Mouse (Mus musculus) forebrain, embryonic 15.5 days (tissue): ENCODE measurements around the gene 4930444G20Rik. TPM values are rescaled to one million over a fixed set of nuclear protein-coding genes. Genes with fewer than 3 reads are reported as not detected.

Source experiments
- ATAC-seq: fragments of 200-750 bp; cut with Nextera tagmentation; replicated peaks from 2 replicates; pipeline ENCODE4 v1.8.0; 2017; ENCODE audit warnings: mild to moderate bottlenecking, moderate TSS enrichment, moderate library complexity
- H3K27ac ChIP-seq: fragments of 300-500 bp; sonication (generic); replicated peaks from 2 replicates; pipeline ENCODE4 v1.5.1; 2015; ENCODE audit warnings: mild to moderate bottlenecking, inconsistent platforms
- H3K27me3 ChIP-seq: fragments of 300-500 bp; sonication (generic); 2 replicates; pipeline ENCODE4 v1.6.1; 2015; ENCODE audit warnings: inconsistent platforms
- H3K36me3 ChIP-seq: fragments of 300-500 bp; sonication (generic); 2 replicates; pipeline ENCODE4 v1.6.1; 2015; ENCODE audit warnings: mild to moderate bottlenecking, inconsistent platforms
- H3K4me1 ChIP-seq: fragments of 300-500 bp; sonication (generic); 2 replicates; pipeline ENCODE4 v1.6.1; 2015; ENCODE audit warnings: inconsistent platforms
- H3K4me2 ChIP-seq: fragments of 300-500 bp; sonication (generic); replicated peaks from 2 replicates; pipeline ENCODE4 v1.6.1; 2015; ENCODE audit warnings: mild to moderate bottlenecking, inconsistent platforms
- H3K4me3 ChIP-seq: fragments of 300-500 bp; sonication (generic); 2 replicates; pipeline ENCODE4 v1.5.1; 2015; ENCODE audit warnings: mild to moderate bottlenecking, inconsistent platforms
- H3K9ac ChIP-seq: fragments of 300-500 bp; sonication (generic); replicated peaks from 2 replicates; pipeline ENCODE4 v1.6.1; 2015; ENCODE audit warnings: mild to moderate bottlenecking, inconsistent platforms
- H3K9me3 ChIP-seq: fragments of 300-500 bp; sonication (generic); 2 replicates; pipeline ENCODE4 v1.6.1; 2016; ENCODE audit warnings: inconsistent platforms
- WGBS: fragments of 180-500 bp; shearing (Covaris S2); methylation state at CpG from one replicate; pipeline ENCODE4 v1.1.7; 2015; ENCODE audit warnings: mixed read lengths; 5-methylcytosine and 5-hydroxymethylcytosine counted together
- polyA plus RNA-seq: library from polyadenylated mRNA; unstranded; fragments of >200 nt; fragmentation: Nextera tagmentation; extraction: Ambion mirVana; gene quantifications from 2 replicates; pipeline ENCODE4 v1.2.1, GENCODE M21; 2015

The 4930444G20Rik gene
- polyA plus RNA-seq, 1 experiment from 2014 or later: not detected

GRCm38 (mm10) chr10:22017469-22018159 lies 50.3 kb downstream of the 4930444G20Rik start:
- Histone ChIP-seq H3K27ac (no peak overlapping the region), H3K4me3 (no peak overlapping the region), H3K36me3 (no peaks in the 10 kb centered on the region), H3K9ac (no peak overlapping the region), H3K4me2 (no peak overlapping the region), H3K4me1 (no peaks in the 10 kb centered on the region), H3K27me3 (no peaks in the 10 kb centered on the region), H3K9me3 (no peaks in the 10 kb centered on the region)
- WGBS: 55% methylated on average over 16 of the region's 16 CpGs
- ATAC-seq: no peak

Other genes with a start within 250 kb of the 4930444G20Rik start
- 27.1 and 28.7 TPM in 2 replicates for gene Sgk1, start 185.9 kb downstream of the 4930444G20Rik start, polyA plus RNA-seq
- gene E030030I06Rik, start 81.2 kb upstream of the 4930444G20Rik start, polyA plus RNA-seq: 4.3 and 5.5 TPM in 2 replicates
- gene Raet1e, start 90.5 kb upstream of the 4930444G20Rik start, polyA plus RNA-seq: 0.73 and 0.90 TPM in 2 replicates
- gene H60b, start 90.5 kb upstream of the 4930444G20Rik start, polyA plus RNA-seq: 0.28 TPM in 1 of 2 replicates, not detected in the other